Mouse (Mus musculus) neural tube, embryonic 14.5 days (tissue): ENCODE data around the gene Gm20518. TPM values are rescaled to one million over a fixed set of nuclear protein-coding genes. Genes with fewer than 3 reads are reported as not detected.

Source experiments
- ATAC-seq: fragments of 200-750 bp; cut with Nextera tagmentation; 2 replicates; pipeline ENCODE4 v1.8.0; 2017; ENCODE audit warnings: low read depth, mild to moderate bottlenecking, moderate TSS enrichment, moderate library complexity
- H3K27ac ChIP-seq: fragments of 300-500 bp; sonication (generic); 2 replicates; pipeline ENCODE4 v1.5.1; 2014; ENCODE audit warnings: low read depth, mild to moderate bottlenecking, control low read depth, low read length, moderate library complexity, mixed read lengths
- H3K27me3 ChIP-seq: fragments of 300-500 bp; sonication (generic); 2 replicates; pipeline ENCODE4 v1.6.1; 2014; ENCODE audit warnings: low read length; ENCODE audit not compliant: control insufficient read depth, insufficient read depth
- H3K36me3 ChIP-seq: fragments of 300-500 bp; sonication (generic); 2 replicates; pipeline ENCODE4 v1.6.1; 2014; ENCODE audit warnings: low read length, mixed read lengths; ENCODE audit not compliant: control insufficient read depth, insufficient read depth
- H3K4me1 ChIP-seq: fragments of 300-500 bp; sonication (generic); 2 replicates; pipeline ENCODE4 v1.6.1; 2014; ENCODE audit warnings: low read length; ENCODE audit not compliant: control insufficient read depth, insufficient read depth
- H3K4me2 ChIP-seq: fragments of 300-500 bp; sonication (generic); 2 replicates; pipeline ENCODE4 v1.6.1; 2014; ENCODE audit warnings: mild to moderate bottlenecking, low read depth, low read length, control low read depth
- H3K4me3 ChIP-seq: fragments of 300-500 bp; sonication (generic); 2 replicates; pipeline ENCODE4 v1.5.1; 2014; ENCODE audit warnings: low read depth, low read length, control low read depth, mixed read lengths
- H3K9ac ChIP-seq: fragments of 300-500 bp; sonication (generic); replicated peaks from 2 replicates; pipeline ENCODE4 v1.6.1; 2014; ENCODE audit warnings: low read depth, mild to moderate bottlenecking, control low read depth, low read length, mixed read lengths
- H3K9me3 ChIP-seq: fragments of 300-500 bp; sonication (generic); 2 replicates; pipeline ENCODE4 v1.6.1; 2016; ENCODE audit warnings: low read length; ENCODE audit not compliant: control insufficient read depth
- WGBS: fragments of 180-500 bp; shearing (Covaris S2); extraction: QIAGEN DNeasy Blood & Tissue Kit; methylation state at CpG from one replicate; pipeline ENCODE4 v1.1.7; 2014; 5-methylcytosine and 5-hydroxymethylcytosine counted together
- polyA plus RNA-seq: library from polyadenylated mRNA; unstranded; fragments of >200 nt; fragmentation: Nextera tagmentation; extraction: Ambion mirVana; gene quantifications from 2 replicates; pipeline ENCODE4 v1.2.1, GENCODE M21; 2014

Gm20518 gene
- polyA plus RNA-seq, 1 experiment from 2014 or later, result 0.36 TPM

DNA sequence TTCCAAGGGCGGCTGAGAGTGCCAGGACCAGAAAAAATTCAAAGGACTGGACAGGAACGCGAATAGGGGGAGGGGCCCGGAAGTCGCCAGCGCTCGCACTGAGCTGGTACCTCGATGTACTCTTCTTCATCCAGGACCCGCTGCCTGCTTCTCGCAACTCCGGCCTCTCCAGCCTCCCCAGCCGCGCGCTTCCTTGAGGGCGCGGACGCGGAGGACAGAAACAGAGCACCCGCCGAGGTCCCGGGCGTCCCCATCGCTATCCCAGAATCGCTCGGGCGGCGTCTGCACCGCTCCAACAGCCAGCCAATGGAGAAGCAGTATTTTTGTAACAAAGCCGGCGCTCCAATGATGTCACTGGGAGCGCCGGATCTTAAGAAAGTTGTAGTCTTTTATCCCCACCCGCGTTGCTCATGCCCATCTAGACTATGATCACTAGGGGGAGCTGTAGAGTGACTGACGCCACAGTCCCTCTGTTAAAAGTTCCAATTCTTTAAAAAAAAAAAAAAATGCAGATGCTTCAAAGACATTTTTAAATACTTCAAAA is 19.7 kb upstream of the Gm20518 start, which contains the start of gene Ess2:
Gene Ess2 (minus strand): TSS at position 297 of the 544 bp plus-strand sequence.
- peaks cover 22% of the 10 kb centered on the region for H3K36me3 ChIP-seq
- peak within 1 kb of the TSS; percentile 76 for H3K27ac ChIP-seq
- H3K4me3 ChIP-seq, result peak within 1 kb of the TSS; percentile 66
- ATAC-seq, result peak; percentile 93
- H3K27me3 ChIP-seq, result peaks cover 36% of the 10 kb centered on the region
- H3K9ac ChIP-seq, result peak within 1 kb of the TSS; percentile 76
- under 1% methylated on average over 34 of the region's 35 CpGs for WGBS
- peak within 1 kb of the TSS; percentile 63 for H3K4me2 ChIP-seq
- H3K9me3 ChIP-seq, result no peaks in the 10 kb centered on the region
- peaks cover 12% of the 10 kb centered on the region for H3K4me1 ChIP-seq

DNA sequence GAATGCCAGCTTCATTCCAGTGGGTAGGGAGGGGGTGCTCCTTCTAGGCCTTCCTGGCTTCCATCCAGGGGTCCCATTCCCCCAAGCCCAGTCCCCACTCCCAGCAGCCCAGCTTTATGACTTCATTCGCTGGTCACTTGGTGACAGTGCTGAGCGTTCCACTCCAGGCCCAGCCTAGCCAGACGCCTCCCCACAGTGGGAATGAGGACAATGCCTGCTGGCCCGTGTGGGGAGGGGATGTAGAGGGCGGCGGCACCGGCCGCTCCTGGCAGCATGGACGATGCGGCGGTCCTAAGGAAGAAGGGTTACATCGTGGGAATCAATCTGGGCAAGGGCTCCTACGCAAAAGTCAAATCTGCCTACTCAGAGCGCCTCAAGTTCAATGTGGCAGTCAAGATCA is 7.0 kb upstream of the Gm20518 start, which contains the start of the genes Dgcr2 and Tssk2:
Gene Dgcr2 (minus strand): TSS at position 101 of the 400 bp plus-strand sequence.
Gene Tssk2 (plus strand): TSS at position 176 of the 400 bp plus-strand sequence.
- WGBS, result 92% methylated on average over 14 of the region's 14 CpGs
- Histone ChIP-seq H3K36me3 (peaks cover 29% of the 10 kb centered on the region), H3K4me3 (no peak within 1 kb of the TSS), H3K4me1 (no peaks in the 10 kb centered on the region), H3K9me3 (no peaks in the 10 kb centered on the region), H3K4me2 (no peak within 1 kb of the TSS), H3K27me3 (no peaks in the 10 kb centered on the region), H3K9ac (no peak within 1 kb of the TSS), H3K27ac (no peak within 1 kb of the TSS)
- ATAC-seq, result no peak

DNA sequence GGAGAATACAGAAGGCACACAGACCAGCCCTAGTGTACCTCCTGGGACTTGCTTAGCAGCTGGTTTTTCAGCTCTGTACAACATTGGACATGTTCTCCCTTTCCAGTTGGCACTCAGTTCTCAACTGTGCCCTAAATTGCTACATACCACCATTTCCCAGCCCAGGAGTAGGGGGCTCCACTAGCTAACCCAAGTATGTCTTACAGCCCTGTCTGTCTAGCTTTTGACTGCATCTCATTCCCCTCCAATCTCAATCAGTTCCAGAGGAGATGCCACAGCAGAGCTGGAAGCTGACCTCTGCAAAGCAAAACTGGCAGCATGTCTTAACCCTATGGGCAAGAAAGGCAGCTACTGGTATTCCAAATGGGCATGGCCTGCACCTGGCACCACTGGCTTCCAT is 4.6 kb upstream of the Gm20518 start:
- Histone ChIP-seq H3K36me3 (peaks cover 5% of the 10 kb centered on the region), H3K27ac (no peak overlapping the region)
- ATAC-seq, result no peak

DNA sequence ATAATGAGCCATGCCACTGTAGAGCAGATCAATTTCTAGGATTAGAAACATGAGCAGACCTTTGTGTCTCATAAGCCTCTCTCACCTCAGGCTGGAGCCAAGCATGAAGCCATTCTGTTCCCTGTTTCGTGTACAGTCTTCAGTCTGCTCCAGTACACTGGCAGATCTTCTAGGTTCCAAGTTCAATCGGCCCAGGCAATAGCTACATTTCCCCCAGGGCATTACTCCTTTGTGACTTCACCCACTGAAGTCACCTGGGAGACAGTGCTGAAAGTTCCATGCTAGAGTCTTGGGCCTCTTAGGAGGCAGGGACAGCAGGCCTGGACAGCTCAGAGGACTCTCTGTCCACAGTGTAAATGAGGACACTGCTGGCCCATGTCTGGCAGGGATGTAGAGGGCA is 2.5 kb upstream of the Gm20518 start, which contains the start of gene Tssk1:
Gene Tssk1 (plus strand): TSS at position 301 of the 400 bp plus-strand sequence.
- Histone ChIP-seq H3K36me3 (no peaks in the 10 kb centered on the region), H3K27me3 (no peaks in the 10 kb centered on the region), H3K9me3 (no peaks in the 10 kb centered on the region), H3K4me3 (no peak within 1 kb of the TSS), H3K9ac (no peak within 1 kb of the TSS), H3K4me1 (peaks cover 17% of the 10 kb centered on the region), H3K27ac (no peak within 1 kb of the TSS), H3K4me2 (no peak within 1 kb of the TSS)
- 89% methylated on average over 2 of the region's 2 CpGs for WGBS
- no peak for ATAC-seq

More for the DNA sequence above, 4.6 kb upstream of the Gm20518 start:
- Histone ChIP-seq H3K4me2 (no peak overlapping the region), H3K4me1 (0 out of 2 replicates have a peak, but pooled peaks cover 4% of the 10 kb centered on the region), H3K4me3 (no peak overlapping the region), H3K9ac (no peak overlapping the region), H3K9me3 (no peaks in the 10 kb centered on the region), H3K27me3 (no peaks in the 10 kb centered on the region)

DNA sequence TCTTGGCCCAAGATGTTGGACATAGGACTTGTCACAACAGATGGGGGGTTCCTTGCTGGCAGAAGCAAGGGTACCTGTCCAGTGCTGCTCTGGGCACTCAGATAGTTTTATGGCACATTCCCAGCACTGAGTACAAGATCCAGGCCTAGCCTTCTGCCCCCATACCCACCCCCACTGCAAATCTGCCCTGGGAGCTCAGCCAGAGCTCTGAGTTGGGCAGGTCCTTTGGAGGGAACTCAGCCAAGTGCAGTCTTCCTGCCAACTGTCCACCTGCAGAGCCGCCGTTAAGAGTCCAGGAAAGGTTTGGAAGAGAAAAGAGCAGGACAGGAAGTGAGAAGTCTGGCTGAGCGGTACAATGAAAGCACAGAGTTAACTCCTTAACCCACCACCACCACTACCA is 1.1 kb upstream of the Gm20518 start:
- Histone ChIP-seq H3K9me3 (no peaks in the 10 kb centered on the region), H3K27me3 (no peaks in the 10 kb centered on the region), H3K4me3 (no peak overlapping the region), H3K4me2 (no peak overlapping the region), H3K4me1 (peaks cover 17% of the 10 kb centered on the region), H3K36me3 (no peaks in the 10 kb centered on the region), H3K9ac (no peak overlapping the region), H3K27ac (no peak overlapping the region)
- no peak for ATAC-seq
- WGBS, result 61% methylated on average over 3 of the region's 3 CpGs

DNA sequence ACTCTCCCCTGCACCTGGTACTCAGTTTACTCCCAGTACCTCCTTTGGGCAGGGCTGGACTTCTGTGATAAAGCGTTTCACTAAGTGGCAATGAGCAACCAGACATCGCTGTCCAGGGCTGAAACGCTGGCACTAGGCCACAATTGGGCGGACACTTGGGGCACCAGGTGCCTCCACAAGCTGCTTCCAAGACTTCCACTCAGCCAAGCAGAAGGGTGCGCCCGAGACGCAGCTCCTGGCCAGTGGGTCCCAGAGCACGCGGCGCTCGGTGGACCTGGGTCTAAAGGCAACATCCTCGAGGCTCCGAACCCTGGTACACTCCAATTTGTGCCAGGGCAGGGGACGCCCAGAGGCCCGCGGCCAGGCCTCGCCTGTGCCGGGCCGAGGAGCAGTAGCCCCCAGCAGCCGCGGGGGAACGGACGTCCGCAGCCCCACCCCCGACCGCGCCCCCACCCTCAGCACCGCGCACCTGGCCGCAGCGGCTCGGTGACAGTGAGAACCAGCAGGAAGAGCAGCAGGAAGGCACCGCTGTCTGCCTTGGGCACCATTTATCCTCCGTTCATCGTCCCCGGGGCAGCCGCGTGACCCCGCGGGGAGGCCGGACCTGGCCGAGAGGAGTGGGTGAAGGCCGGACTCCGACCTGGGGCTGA is 429 bp downstream of the Gm20518 start:
- ATAC-seq, result peak; percentile 60
- Histone ChIP-seq H3K27ac (peak overlapping the region; percentile 97), H3K4me3 (peak overlapping the region; percentile 88), H3K4me2 (peak overlapping the region; percentile 77), H3K27me3 (no peaks in the 10 kb centered on the region), H3K9ac (peak overlapping the region; percentile 90), H3K36me3 (no peaks in the 10 kb centered on the region), H3K9me3 (no peaks in the 10 kb centered on the region), H3K4me1 (peaks cover 17% of the 10 kb centered on the region)
- WGBS, result under 1% methylated on average over 44 of the region's 44 CpGs

DNA sequence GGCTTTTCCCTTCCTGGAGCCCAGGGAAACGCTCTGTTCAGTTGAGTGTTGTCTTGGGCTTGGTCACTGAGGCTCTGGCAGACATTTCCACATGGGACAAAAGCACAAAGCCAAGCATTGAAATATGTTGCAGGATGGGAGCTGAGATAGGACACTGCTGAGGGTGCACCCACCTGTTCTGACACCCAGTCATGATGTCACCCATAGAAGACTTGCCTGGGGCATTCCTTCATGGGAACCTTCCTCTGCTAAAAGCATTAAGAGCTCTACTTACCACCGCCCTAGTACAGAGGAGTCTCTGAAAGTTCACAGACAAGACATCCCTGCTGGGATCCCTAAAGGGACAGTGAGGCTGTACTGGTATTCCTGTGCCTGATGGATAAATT is 1.1 kb downstream of the Gm20518 start:
- H3K4me2 ChIP-seq, result peak overlapping the region; percentile 77
- H3K27ac ChIP-seq, result no peak overlapping the region
- H3K9ac ChIP-seq, result peak overlapping the region; percentile 90
- peak overlapping the region; percentile 88 for H3K4me3 ChIP-seq
- H3K4me1 ChIP-seq, result peaks cover 17% of the 10 kb centered on the region
- no peaks in the 10 kb centered on the region for H3K36me3 ChIP-seq
- H3K9me3 ChIP-seq, result no peaks in the 10 kb centered on the region
- ATAC-seq, result no peak
- no peaks in the 10 kb centered on the region for H3K27me3 ChIP-seq
- 37% methylated on average over 2 of the region's 2 CpGs for WGBS

DNA sequence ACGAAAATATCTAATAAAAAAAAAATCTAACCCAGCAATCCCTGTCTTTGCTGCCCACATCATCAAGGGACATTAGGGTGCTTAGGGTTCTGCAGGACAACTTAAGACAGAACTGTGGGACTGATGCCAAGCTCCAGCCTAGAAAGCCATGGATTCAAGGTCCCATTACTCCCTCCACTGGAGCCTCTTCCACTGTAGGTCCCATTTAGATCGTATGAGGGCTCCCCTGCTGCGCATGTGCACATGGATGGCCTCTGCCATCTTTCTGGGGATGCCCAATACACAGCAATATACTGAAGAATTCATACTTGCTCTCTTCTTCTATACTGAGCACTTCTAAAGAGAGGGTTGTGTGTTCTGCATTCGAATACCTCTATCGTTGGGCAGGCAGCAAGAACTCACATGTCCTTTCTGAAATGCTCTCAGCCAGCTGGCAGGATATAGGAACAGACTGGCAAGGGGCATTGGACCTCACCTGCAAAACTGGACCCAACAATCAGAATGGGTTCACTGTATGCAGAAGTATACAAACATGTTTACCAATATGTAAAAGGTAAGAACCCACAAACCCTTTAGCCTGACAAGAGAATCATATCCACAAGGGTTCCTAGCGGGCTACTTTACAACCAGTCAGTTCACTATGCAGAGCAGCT is 1.7 kb downstream of the Gm20518 start:
- H3K4me3 ChIP-seq, result peak overlapping the region; percentile 88
- no peaks in the 10 kb centered on the region for H3K27me3 ChIP-seq
- no peaks in the 10 kb centered on the region for H3K36me3 ChIP-seq
- ATAC-seq, result no peak
- no peak overlapping the region for H3K27ac ChIP-seq
- H3K9me3 ChIP-seq, result no peaks in the 10 kb centered on the region
- H3K9ac ChIP-seq, result peak overlapping the region; percentile 90
- WGBS, result 83% methylated on average over 6 of the region's 6 CpGs
- H3K4me1 ChIP-seq, result peaks cover 17% of the 10 kb centered on the region
- H3K4me2 ChIP-seq, result peak overlapping the region; percentile 77

DNA sequence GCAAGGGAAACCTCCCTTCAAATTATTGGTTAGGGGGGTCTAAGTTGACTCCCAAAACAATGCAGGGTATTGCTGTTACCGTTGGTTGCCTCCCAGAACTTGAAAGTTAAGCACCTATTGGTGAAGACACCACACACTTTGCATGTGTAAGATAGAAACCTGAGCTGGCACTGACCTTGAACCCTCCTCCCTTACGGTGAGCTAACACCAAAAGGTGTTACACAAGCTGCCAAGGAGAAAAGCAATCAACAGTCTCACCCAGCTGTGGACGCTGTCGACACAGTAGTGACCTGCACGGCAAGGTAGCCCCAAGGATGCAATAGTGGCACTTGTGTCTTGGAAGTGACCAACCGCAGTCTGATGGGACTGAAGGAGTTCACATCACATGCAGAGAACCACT is 7.4 kb downstream of the Gm20518 start:
- Histone ChIP-seq H3K36me3 (no peaks in the 10 kb centered on the region), H3K27me3 (no peaks in the 10 kb centered on the region), H3K4me1 (no peaks in the 10 kb centered on the region; the same call in 1 of the 2 replicates), H3K27ac (no peak overlapping the region), H3K4me3 (no peak overlapping the region), H3K9ac (no peak overlapping the region), H3K9me3 (no peaks in the 10 kb centered on the region), H3K4me2 (no peak overlapping the region)
- no peak for ATAC-seq
- 95% methylated on average over 6 of the region's 6 CpGs for WGBS
